Mouse (Mus musculus): ENCODE data around the gene Chn2. TPM values are rescaled to one million over a fixed set of nuclear protein-coding genes. Genes with fewer than 3 reads are reported as not detected.

Chn2 gene
- total and polyA plus RNA-seq, 3 experiments = not detected

- in situ Hi-C loops (cut with MboI; ENCODE audit: low pct_ligation_motif_present, low pct_unique_long_range_greater_than_20kb, low sequenced_read_pairs) (no loop called here), dilution Hi-C loops (cut with MboI; ENCODE audit: extremely low pct_ligation_motif_present, extremely low pct_unique_long_range_greater_than_20kb, low sequenced_read_pairs) (no loop called here)
- H3K4me2 ChIP-seq (ENCODE audit: insufficient read depth, low read depth, poor library complexity, severe bottlenecking) = no peak overlapping the region
- no peak overlapping the region for H3K27ac ChIP-seq (ENCODE audit: insufficient read depth, low read depth)
- H3K4me3 ChIP-seq (replicated peaks in 1 of 3; ENCODE audit: low read depth in 2 of 3, low read length in 2 of 3, poor library complexity in 1 of 3) = no peak overlapping the region
- H3K27me3 ChIP-seq (replicated peaks) = no peaks in the 10 kb centered on the region
- DNase-seq (ENCODE audit: extremely low read depth) = no peak
- no peaks in the 10 kb centered on the region for H3K36me3 ChIP-seq (replicated peaks in 1 of 2; ENCODE audit: control insufficient read depth in 1 of 2, insufficient read depth in 1 of 2, low read length in 1 of 2)
- no peak overlapping the region for H3K9ac ChIP-seq (ENCODE audit: insufficient read depth, low read depth)
- no peak for TF ChIP-seq E2F4 (IDR thresholded peaks at IDR 0.05; ENCODE audit: insufficient replicate concordance, low read depth, low read length)
- no peak for TF ChIP-seq RCOR1 (conservative IDR thresholded peaks at IDR 0.05; ENCODE audit: low read depth, low read length)
- TF ChIP-seq MEF2A (IDR thresholded peaks at IDR 0.05; ENCODE audit: borderline replicate concordance, low read depth, low read length) = no peak
- TF ChIP-seq CHD2 (IDR thresholded peaks at IDR 0.05; ENCODE audit: low read length) = no peak
- no peak for TF ChIP-seq POLR2A (IDR thresholded peaks at IDR 0.05; ENCODE audit: low read depth, low read length)
- TF ChIP-seq EP300 (IDR thresholded peaks at IDR 0.05; ENCODE audit: low read length) = no peak
- TF ChIP-seq IRF4 (IDR thresholded peaks at IDR 0.05; ENCODE audit: low read depth, low read length) = no peak
- TF ChIP-seq TCF12 (IDR thresholded peaks at IDR 0.05; ENCODE audit: low read depth, low read length) = no peak
- no peak for TF ChIP-seq USF2 (conservative IDR thresholded peaks at IDR 0.05; ENCODE audit: low read depth, low read length)
- no peak for TF ChIP-seq CTCF (conservative IDR thresholded peaks at IDR 0.05 in 1 of 2, IDR thresholded peaks at IDR 0.05 in 1 of 2; ENCODE audit: low read depth in 2 of 2, low read length in 2 of 2)
- TF ChIP-seq GABPA (IDR thresholded peaks at IDR 0.05; ENCODE audit: insufficient replicate concordance, low read depth, low read length) = no peak
- no peak for TF ChIP-seq TBP (conservative IDR thresholded peaks at IDR 0.05; ENCODE audit: low read depth, low read length)
- TF ChIP-seq ELF1 (IDR thresholded peaks at IDR 0.05; ENCODE audit: low read depth, low read length) = no peak
- H3K9me3 ChIP-seq (replicated peaks; ENCODE audit: low read length) = no peaks in the 10 kb centered on the region
- peaks cover 0 to 34% of the 10 kb centered on the region in 2 experiments; a peak in 3 of 4 replicates for H3K4me1 ChIP-seq (ENCODE audit: control insufficient read depth in 1 of 2, insufficient read depth in 2 of 2)
- no peaks in the 10 kb centered on the region for H3K79me2 ChIP-seq (replicated peaks; ENCODE audit: control insufficient read depth, extremely low read depth, insufficient read depth, poor library complexity, severe bottlenecking)
Observed at GRCm38 (mm10) chr6:54128702-54129101, 89.3 kb downstream of the Chn2 start.

- in situ Hi-C loops (cut with MboI; ENCODE audit: low pct_ligation_motif_present, low pct_unique_long_range_greater_than_20kb, low sequenced_read_pairs) (no loop called here), dilution Hi-C loops (cut with MboI; ENCODE audit: extremely low pct_ligation_motif_present, extremely low pct_unique_long_range_greater_than_20kb, low sequenced_read_pairs) (no loop called here)
- no peak for DNase-seq (ENCODE audit: extremely low read depth)
- no peak overlapping the region for H3K4me2 ChIP-seq (ENCODE audit: insufficient read depth, low read depth, poor library complexity, severe bottlenecking)
- H3K27me3 ChIP-seq (replicated peaks) = no peaks in the 10 kb centered on the region
- H3K36me3 ChIP-seq (replicated peaks in 1 of 2; ENCODE audit: control insufficient read depth in 1 of 2, insufficient read depth in 1 of 2, low read length in 1 of 2) = no peaks in the 10 kb centered on the region
- TF ChIP-seq E2F4 (IDR thresholded peaks at IDR 0.05; ENCODE audit: insufficient replicate concordance, low read depth, low read length) = no peak
- TF ChIP-seq EP300 (IDR thresholded peaks at IDR 0.05; ENCODE audit: low read length) = no peak
- no peak for TF ChIP-seq NRF1 (IDR thresholded peaks at IDR 0.05; ENCODE audit: low read depth, low read length)
- no peak for TF ChIP-seq IRF4 (IDR thresholded peaks at IDR 0.05; ENCODE audit: low read depth, low read length)
- no peak for TF ChIP-seq UBTF (IDR thresholded peaks at IDR 0.05; ENCODE audit: low read depth, low read length)
- TF ChIP-seq CTCF (conservative IDR thresholded peaks at IDR 0.05 in 1 of 2, IDR thresholded peaks at IDR 0.05 in 1 of 2; ENCODE audit: low read depth in 2 of 2, low read length in 2 of 2) = no peak
- no peak for TF ChIP-seq ELF1 (IDR thresholded peaks at IDR 0.05; ENCODE audit: low read depth, low read length)
- no peak for TF ChIP-seq JUN (IDR thresholded peaks at IDR 0.05; ENCODE audit: insufficient read depth, low read depth, low read length)
- TF ChIP-seq MYC (IDR thresholded peaks at IDR 0.05; ENCODE audit: low read depth, low read length) = no peak
- TF ChIP-seq TBP (conservative IDR thresholded peaks at IDR 0.05; ENCODE audit: low read depth, low read length) = no peak
- TF ChIP-seq ZKSCAN1 (IDR thresholded peaks at IDR 0.05; ENCODE audit: borderline replicate concordance, low read depth, low read length) = no peak
- TF ChIP-seq PAX5 (IDR thresholded peaks at IDR 0.05; ENCODE audit: low read length) = no peak
- TF ChIP-seq RAD21 (IDR thresholded peaks at IDR 0.05; ENCODE audit: low read depth, low read length) = no peak
- H3K79me2 ChIP-seq (replicated peaks; ENCODE audit: control insufficient read depth, extremely low read depth, insufficient read depth, poor library complexity, severe bottlenecking) = no peaks in the 10 kb centered on the region
- H3K4me1 ChIP-seq (ENCODE audit: control insufficient read depth in 1 of 2, insufficient read depth in 2 of 2) = peaks cover 0 to 34% of the 10 kb centered on the region in 2 experiments; a peak in 3 of 4 replicates
- H3K4me3 ChIP-seq (replicated peaks in 1 of 3; ENCODE audit: low read depth in 2 of 3, low read length in 2 of 3, poor library complexity in 1 of 3) = no peak overlapping the region
- H3K27ac ChIP-seq (ENCODE audit: insufficient read depth, low read depth) = no peak overlapping the region
- no peak overlapping the region for H3K9ac ChIP-seq (ENCODE audit: insufficient read depth, low read depth)
- no peaks in the 10 kb centered on the region for H3K9me3 ChIP-seq (replicated peaks; ENCODE audit: low read length)
Observed at GRCm38 (mm10) chr6:54129570-54129969, 90.2 kb downstream of the Chn2 start.
